Mouse (Mus musculus) liver, embryonic 16.5 days (tissue): ENCODE measurements around the gene Crtac1. TPM values are rescaled to one million over a fixed set of nuclear protein-coding genes. Genes with fewer than 3 reads are reported as not detected.

Source experiments
- ATAC-seq: fragments of 200-750 bp; cut with Nextera tagmentation; 2 replicates; pipeline ENCODE4 v1.8.0; 2017; ENCODE audit warnings: low read depth, mild to moderate bottlenecking, moderate number of reproducible peaks, moderate library complexity
- H3K27ac ChIP-seq: fragments of 300-500 bp; sonication (generic); 2 replicates; pipeline ENCODE4 v1.5.1; 2014; ENCODE audit warnings: mild to moderate bottlenecking, low read length
- H3K27me3 ChIP-seq: fragments of 300-500 bp; sonication (generic); 2 replicates; pipeline ENCODE4 v1.6.1; 2014; ENCODE audit warnings: low read depth, low read length, mixed read lengths; ENCODE audit not compliant: control insufficient read depth, insufficient read depth
- H3K36me3 ChIP-seq: fragments of 300-500 bp; sonication (generic); 2 replicates; pipeline ENCODE4 v1.6.1; 2014; ENCODE audit warnings: mild to moderate bottlenecking; ENCODE audit not compliant: control insufficient read depth, insufficient read depth
- H3K4me1 ChIP-seq: fragments of 300-500 bp; sonication (generic); 2 replicates; pipeline ENCODE4 v1.6.1; 2014; ENCODE audit warnings: low read depth, low read length, mixed read lengths; ENCODE audit not compliant: control insufficient read depth
- H3K4me2 ChIP-seq: fragments of 300-500 bp; sonication (generic); 2 replicates; pipeline ENCODE4 v1.6.1; 2014; ENCODE audit warnings: low read depth, low read length, mixed read lengths
- H3K4me3 ChIP-seq: fragments of 300-500 bp; sonication (generic); 2 replicates; pipeline ENCODE4 v1.5.1; 2014; ENCODE audit warnings: low read depth, mild to moderate bottlenecking, low read length
- H3K9ac ChIP-seq: fragments of 300-500 bp; sonication (generic); 2 replicates; pipeline ENCODE4 v1.6.1; 2014; ENCODE audit warnings: low read depth, low read length
- H3K9me3 ChIP-seq: fragments of 300-500 bp; sonication (generic); replicated peaks from 2 replicates; pipeline ENCODE4 v1.6.1; 2016; ENCODE audit warnings: low read length; ENCODE audit not compliant: control insufficient read depth
- WGBS: fragments of 180-500 bp; shearing (Covaris S2); extraction: QIAGEN DNeasy Blood & Tissue Kit; methylation state at CpG from one replicate; pipeline ENCODE4 v1.1.7; 2014; ENCODE audit not compliant: insufficient replicate concordance; 5-methylcytosine and 5-hydroxymethylcytosine counted together
- polyA plus RNA-seq: library from polyadenylated mRNA; unstranded; fragments of >200 nt; fragmentation: Nextera tagmentation; extraction: Ambion mirVana; gene quantifications from 2 replicates; pipeline ENCODE4 v1.2.1, GENCODE M21; 2015

Gene Crtac1
- polyA plus RNA-seq, 1 experiment from 2014 or later = 0.08 TPM

DNA sequence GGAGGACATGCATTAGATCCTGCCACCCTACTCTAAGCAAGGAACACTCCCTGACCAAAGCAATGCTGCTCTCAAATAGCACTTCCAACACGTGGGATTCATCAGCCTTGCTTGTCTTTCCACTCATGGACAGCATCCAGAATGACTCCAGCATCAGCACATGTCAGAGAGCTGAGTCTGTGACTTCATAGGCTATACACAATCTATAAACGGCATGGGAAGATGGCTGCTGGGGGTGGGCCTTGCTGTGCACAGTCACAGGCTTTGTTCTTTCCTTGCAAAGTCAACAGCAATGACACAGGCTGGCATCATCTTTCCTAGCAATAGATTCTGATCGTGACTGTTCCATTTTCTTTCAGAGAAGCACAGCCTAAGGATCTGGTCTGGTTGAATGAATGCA is 31.6 kb downstream of the Crtac1 start:
- no peaks in the 10 kb centered on the region for H3K36me3 ChIP-seq
- WGBS = 47% methylated on average over 3 of the region's 3 CpGs
- H3K27me3 ChIP-seq = no peaks in the 10 kb centered on the region
- H3K9me3 ChIP-seq = no peaks in the 10 kb centered on the region
- H3K4me2 ChIP-seq = no peak overlapping the region
- H3K27ac ChIP-seq = no peak overlapping the region
- no peak overlapping the region for H3K4me3 ChIP-seq
- H3K4me1 ChIP-seq = no peaks in the 10 kb centered on the region
- no peak overlapping the region for H3K9ac ChIP-seq
- ATAC-seq = no peak

GRCm38 (mm10) chr19:42397281-42397680 is 34.3 kb downstream of the Crtac1 start:
- H3K4me3 ChIP-seq = no peak overlapping the region
- no peak for ATAC-seq

GRCm38 (mm10) chr19:42394848-42395534 is 36.6 kb downstream of the Crtac1 start:
- Histone ChIP-seq H3K27ac (no peak overlapping the region), H3K27me3 (no peaks in the 10 kb centered on the region), H3K4me1 (no peaks in the 10 kb centered on the region), H3K9me3 (no peaks in the 10 kb centered on the region), H3K4me3 (no peak overlapping the region), H3K4me2 (no peak overlapping the region), H3K36me3 (no peaks in the 10 kb centered on the region), H3K9ac (no peak overlapping the region)
- no peak for ATAC-seq
- 63% methylated on average over 2 of the region's 2 CpGs for WGBS

More at GRCm38 (mm10) chr19:42397281-42397680, 34.3 kb downstream of the Crtac1 start:
- Histone ChIP-seq H3K27me3 (no peaks in the 10 kb centered on the region), H3K9ac (no peak overlapping the region), H3K4me2 (no peak overlapping the region), H3K27ac (no peak overlapping the region), H3K4me1 (no peaks in the 10 kb centered on the region), H3K9me3 (no peaks in the 10 kb centered on the region), H3K36me3 (no peaks in the 10 kb centered on the region)
- 18% methylated on average over 11 of the region's 11 CpGs for WGBS

- H3K4me2 ChIP-seq = no peak overlapping the region
- H3K4me3 ChIP-seq = no peak overlapping the region
- H3K27ac ChIP-seq = no peak overlapping the region
- no peaks in the 10 kb centered on the region for H3K36me3 ChIP-seq
- no peak for ATAC-seq
- no peaks in the 10 kb centered on the region for H3K4me1 ChIP-seq
- H3K9me3 ChIP-seq = no peaks in the 10 kb centered on the region
- WGBS = 68% methylated on average over 4 of the region's 4 CpGs
- H3K27me3 ChIP-seq = no peaks in the 10 kb centered on the region
- H3K9ac ChIP-seq = no peak overlapping the region
Observed at GRCm38 (mm10) chr19:42393920-42394319, 37.7 kb downstream of the Crtac1 start.

GRCm38 (mm10) chr19:42392094-42392493 is 39.5 kb downstream of the Crtac1 start:
- H3K4me2 ChIP-seq = no peak overlapping the region
- no peaks in the 10 kb centered on the region for H3K9me3 ChIP-seq
- H3K27ac ChIP-seq = no peak overlapping the region
- no peaks in the 10 kb centered on the region for H3K4me1 ChIP-seq
- ATAC-seq = no peak
- 69% methylated on average over 8 of the region's 8 CpGs for WGBS
- no peak overlapping the region for H3K4me3 ChIP-seq
- H3K27me3 ChIP-seq = no peaks in the 10 kb centered on the region
- no peak overlapping the region for H3K9ac ChIP-seq
- H3K36me3 ChIP-seq = no peaks in the 10 kb centered on the region

GRCm38 (mm10) chr19:42389574-42389973 is 42.0 kb downstream of the Crtac1 start:
- Histone ChIP-seq H3K4me3 (no peak overlapping the region), H3K36me3 (no peaks in the 10 kb centered on the region), H3K4me2 (no peak overlapping the region), H3K9me3 (no peaks in the 10 kb centered on the region), H3K27ac (no peak overlapping the region), H3K4me1 (no peaks in the 10 kb centered on the region), H3K27me3 (no peaks in the 10 kb centered on the region; the same call in 1 of the 2 replicates), H3K9ac (no peak overlapping the region)
- WGBS = 80% methylated on average over 14 of the region's 14 CpGs
- no peak for ATAC-seq

DNA sequence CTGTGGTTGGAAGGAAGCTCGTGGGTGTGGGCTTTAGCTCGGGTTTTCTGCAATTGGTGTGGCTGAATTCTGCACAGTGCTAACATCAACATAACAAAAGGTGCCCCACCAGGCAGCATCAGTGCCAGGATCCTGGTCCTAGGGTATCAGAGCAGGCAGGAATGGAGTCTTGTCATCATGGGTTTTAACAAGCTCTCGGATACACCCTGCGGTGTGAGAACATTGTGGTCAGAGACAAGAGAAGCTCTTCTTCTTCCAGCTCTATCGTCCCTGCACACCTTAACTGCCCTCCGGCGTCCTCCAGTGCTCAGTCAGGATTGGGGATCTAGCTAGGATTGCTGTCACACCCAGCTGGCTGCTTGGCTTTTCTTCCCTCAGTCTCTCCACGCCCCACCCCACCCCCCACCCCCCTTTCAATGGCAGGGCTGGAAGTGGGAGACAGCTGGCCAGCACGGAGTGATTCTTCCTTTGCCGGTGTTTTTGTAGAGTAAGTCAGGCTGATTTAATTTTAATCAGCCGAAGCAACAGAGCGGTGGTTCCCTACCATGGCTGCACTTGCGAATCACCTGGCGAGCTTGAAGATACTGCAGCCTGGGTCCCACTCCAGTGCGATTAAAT is 46.5 kb downstream of the Crtac1 start:
- Histone ChIP-seq H3K27ac (no peak overlapping the region), H3K36me3 (no peaks in the 10 kb centered on the region), H3K9ac (no peak overlapping the region), H3K27me3 (peaks cover 22% of the 10 kb centered on the region), H3K4me1 (no peaks in the 10 kb centered on the region), H3K4me2 (no peak overlapping the region), H3K4me3 (no peak overlapping the region), H3K9me3 (no peaks in the 10 kb centered on the region)
- ATAC-seq = no peak
- 19% methylated on average over 15 of the region's 15 CpGs for WGBS

GRCm38 (mm10) chr19:42380981-42381373 is 50.6 kb downstream of the Crtac1 start:
- Histone ChIP-seq H3K4me1 (no peaks in the 10 kb centered on the region), H3K4me3 (no peak overlapping the region), H3K27ac (no peak overlapping the region), H3K27me3 (peaks cover 25% of the 10 kb centered on the region), H3K36me3 (no peaks in the 10 kb centered on the region), H3K4me2 (no peak overlapping the region), H3K9ac (no peak overlapping the region), H3K9me3 (no peaks in the 10 kb centered on the region)
- ATAC-seq = no peak
- 4% methylated on average over 13 of the region's 13 CpGs for WGBS

DNA sequence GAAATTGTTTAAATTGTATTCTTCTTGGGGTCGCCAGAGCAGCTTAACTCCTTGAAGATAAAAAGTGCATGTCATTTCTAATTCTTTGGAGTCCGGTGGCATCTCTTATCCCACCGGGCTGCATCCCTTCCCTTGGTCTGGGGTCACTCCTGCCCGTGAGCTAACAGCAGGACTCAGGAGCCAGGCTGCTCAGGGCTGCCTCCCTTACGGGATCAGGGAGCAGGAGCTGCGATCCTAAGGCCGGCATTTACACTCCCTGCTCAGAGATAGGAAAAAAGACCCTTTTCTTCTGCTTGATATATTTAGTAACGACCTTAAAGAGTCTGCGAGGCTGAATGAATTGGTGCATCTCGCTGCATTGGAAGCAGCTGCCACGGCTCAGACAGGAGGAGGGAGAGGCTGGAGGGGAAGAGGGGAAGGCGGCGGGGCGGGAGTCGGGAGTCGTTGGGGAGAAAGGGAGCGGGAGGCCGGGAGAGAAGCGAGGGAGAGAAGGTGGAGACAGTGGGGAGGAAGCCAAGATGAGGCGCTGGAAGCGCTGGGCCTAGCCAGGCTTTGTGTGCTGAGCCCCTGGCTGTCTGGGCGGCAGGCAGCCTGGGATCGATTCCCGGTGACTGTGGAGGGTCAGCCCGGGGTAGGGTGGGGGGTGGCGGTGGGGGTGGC is 51.1 kb downstream of the Crtac1 start:
- no peak overlapping the region for H3K4me2 ChIP-seq
- WGBS = 2% methylated on average over 24 of the region's 26 CpGs
- ATAC-seq = no peak
- no peak overlapping the region for H3K9ac ChIP-seq
- H3K4me3 ChIP-seq = no peak overlapping the region
- peaks cover 25% of the 10 kb centered on the region for H3K27me3 ChIP-seq
- H3K36me3 ChIP-seq = no peaks in the 10 kb centered on the region
- H3K9me3 ChIP-seq = no peaks in the 10 kb centered on the region
- H3K27ac ChIP-seq = no peak overlapping the region
- H3K4me1 ChIP-seq = no peaks in the 10 kb centered on the region
